Mouse (Mus musculus): Measurements from ENCODE around the gene Btn1a1.

Btn1a1 gene

GRCm38 (mm10) chr13:23483153-23483552 lies 17.5 kb upstream of the Btn1a1 start:
- no peak for DNase-seq (ENCODE audit: low read depth)

GRCm38 (mm10) chr13:23475658-23476057 lies 10.0 kb upstream of the Btn1a1 start:
- DNase-seq (ENCODE audit: low read depth), result no peak

GRCm38 (mm10) chr13:23466911-23467310 lies 1.2 kb upstream of the Btn1a1 start:
- DNase-seq (ENCODE audit: low read depth), result peak; percentile 91

- DNase-seq (ENCODE audit: low read depth), result no peak
Observed at GRCm38 (mm10) chr13:23466306-23466705, 605 bp upstream of the Btn1a1 start.

GRCm38 (mm10) chr13:23464841-23465366 lies 797 bp downstream of the Btn1a1 start:
- no peak for DNase-seq (ENCODE audit: low read depth)

- no peak for DNase-seq (ENCODE audit: low read depth)
Observed at GRCm38 (mm10) chr13:23464224-23464637, 1.5 kb downstream of the Btn1a1 start.

- DNase-seq (ENCODE audit: low read depth), result peak; percentile 85
Observed at GRCm38 (mm10) chr13:23463381-23464223, 2.1 kb downstream of the Btn1a1 start.

GRCm38 (mm10) chr13:23462669-23463068 lies 3.0 kb downstream of the Btn1a1 start:
- no peak for DNase-seq (ENCODE audit: low read depth)

- no peak for DNase-seq (ENCODE audit: low read depth)
Observed at GRCm38 (mm10) chr13:23462063-23462462, 3.6 kb downstream of the Btn1a1 start.

GRCm38 (mm10) chr13:23459264-23459846 lies 6.3 kb downstream of the Btn1a1 start:
- DNase-seq (ENCODE audit: low read depth), result peak; percentile 77

- no peak for DNase-seq (ENCODE audit: low read depth)
Observed at GRCm38 (mm10) chr13:23453926-23454325, 11.8 kb downstream of the Btn1a1 start.

- no peak for DNase-seq (ENCODE audit: low read depth)
Observed at GRCm38 (mm10) chr13:23453362-23453862, 12.3 kb downstream of the Btn1a1 start.

- peak; percentile 92 for DNase-seq (ENCODE audit: low read depth)
Observed at GRCm38 (mm10) chr13:23450398-23450797, 15.3 kb downstream of the Btn1a1 start.

- no peak for DNase-seq (ENCODE audit: low read depth)
Observed at GRCm38 (mm10) chr13:23449235-23450095, 16.2 kb downstream of the Btn1a1 start.

- no peak for DNase-seq (ENCODE audit: low read depth)
Observed at GRCm38 (mm10) chr13:23448758-23449157, 16.9 kb downstream of the Btn1a1 start.

GRCm38 (mm10) chr13:23446498-23446952 lies 19.2 kb downstream of the Btn1a1 start:
- DNase-seq (ENCODE audit: low read depth), result no peak

- no peak for DNase-seq (ENCODE audit: low read depth)
Observed at GRCm38 (mm10) chr13:23445561-23446320, 20.0 kb downstream of the Btn1a1 start.

- no peak for DNase-seq (ENCODE audit: low read depth)
Observed at GRCm38 (mm10) chr13:23445156-23445555, 20.5 kb downstream of the Btn1a1 start.

- DNase-seq (ENCODE audit: low read depth), result no peak
Observed at GRCm38 (mm10) chr13:23444451-23444850, 21.2 kb downstream of the Btn1a1 start.

GRCm38 (mm10) chr13:23439901-23440300 lies 25.8 kb downstream of the Btn1a1 start:
- DNase-seq (ENCODE audit: low read depth), result no peak

- no peak for DNase-seq (ENCODE audit: low read depth)
Observed at GRCm38 (mm10) chr13:23438521-23438920, 27.2 kb downstream of the Btn1a1 start.
